Mouse (Mus musculus): ENCODE measurements around the gene Prss34. TPM values are rescaled to one million over a fixed set of nuclear protein-coding genes. Genes with fewer than 3 reads are reported as not detected.

The Prss34 gene
- polyA plus RNA-seq, 1 experiment from 2014 or later, result not detected

GRCm38 (mm10) chr17:25333943-25334342 is 35.7 kb downstream of the Prss34 start:
- Histone ChIP-seq H3K36me3 (ENCODE audit: control insufficient read depth, insufficient read depth, low read length) (no peaks in the 10 kb centered on the region), H3K9me3 (replicated peaks; ENCODE audit: control insufficient read depth, low read length, poor library complexity, severe bottlenecking) (no peaks in the 10 kb centered on the region), H3K27me3 (ENCODE audit: control insufficient read depth, insufficient read depth, low read depth, low read length) (no peaks in the 10 kb centered on the region), H3K4me2 (ENCODE audit: low read length) (no peak overlapping the region), H3K4me3 (ENCODE audit: low read depth, low read length) (no peak overlapping the region), H3K4me1 (ENCODE audit: control insufficient read depth, insufficient read depth, low read length) (no peaks in the 10 kb centered on the region), H3K27ac (ENCODE audit: low read length) (no peak overlapping the region), H3K9ac (ENCODE audit: low read depth, low read length) (peak overlapping the region; percentile 40; the same call in 1 of the 2 replicates)
- no peak for ATAC-seq
- WGBS, result under 1% methylated on average over 8 of the region's 8 CpGs

GRCm38 (mm10) chr17:25338218-25338617 is 40.0 kb downstream of the Prss34 start:
- H3K9ac ChIP-seq (ENCODE audit: low read depth, low read length), result no peak overlapping the region
- no peaks in the 10 kb centered on the region for H3K36me3 ChIP-seq (ENCODE audit: control insufficient read depth, insufficient read depth, low read length)
- H3K27me3 ChIP-seq (ENCODE audit: control insufficient read depth, insufficient read depth, low read depth, low read length), result no peaks in the 10 kb centered on the region
- no peaks in the 10 kb centered on the region for H3K9me3 ChIP-seq (replicated peaks; ENCODE audit: control insufficient read depth, low read length, poor library complexity, severe bottlenecking)
- no peak overlapping the region for H3K4me3 ChIP-seq (ENCODE audit: low read depth, low read length)
- H3K4me2 ChIP-seq (ENCODE audit: low read length), result no peak overlapping the region
- H3K4me1 ChIP-seq (ENCODE audit: control insufficient read depth, insufficient read depth, low read length), result no peaks in the 10 kb centered on the region
- 91% methylated on average over 4 of the region's 4 CpGs for WGBS
- ATAC-seq, result no peak
- H3K27ac ChIP-seq (ENCODE audit: low read length), result no peak overlapping the region

GRCm38 (mm10) chr17:25340003-25340402 is 41.8 kb downstream of the Prss34 start:
- H3K4me2 ChIP-seq (ENCODE audit: low read length), result no peak overlapping the region
- no peak overlapping the region for H3K27ac ChIP-seq (ENCODE audit: low read length)
- H3K9me3 ChIP-seq (replicated peaks; ENCODE audit: control insufficient read depth, low read length, poor library complexity, severe bottlenecking), result no peaks in the 10 kb centered on the region
- no peaks in the 10 kb centered on the region for H3K4me1 ChIP-seq (ENCODE audit: control insufficient read depth, insufficient read depth, low read length)
- no peaks in the 10 kb centered on the region for H3K36me3 ChIP-seq (ENCODE audit: control insufficient read depth, insufficient read depth, low read length)
- no peak for ATAC-seq
- 91% methylated on average over 6 of the region's 6 CpGs for WGBS
- no peak overlapping the region for H3K4me3 ChIP-seq (ENCODE audit: low read depth, low read length)
- no peaks in the 10 kb centered on the region for H3K27me3 ChIP-seq (ENCODE audit: control insufficient read depth, insufficient read depth, low read depth, low read length)
- H3K9ac ChIP-seq (ENCODE audit: low read depth, low read length), result no peak overlapping the region

- Histone ChIP-seq H3K27me3 (ENCODE audit: control insufficient read depth, insufficient read depth, low read depth, low read length) (no peaks in the 10 kb centered on the region), H3K9ac (ENCODE audit: low read depth, low read length) (no peak overlapping the region), H3K4me1 (ENCODE audit: control insufficient read depth, insufficient read depth, low read length) (no peaks in the 10 kb centered on the region), H3K36me3 (ENCODE audit: control insufficient read depth, insufficient read depth, low read length) (no peaks in the 10 kb centered on the region), H3K9me3 (replicated peaks; ENCODE audit: control insufficient read depth, low read length, poor library complexity, severe bottlenecking) (no peaks in the 10 kb centered on the region), H3K4me2 (ENCODE audit: low read length) (no peak overlapping the region), H3K27ac (ENCODE audit: low read length) (no peak overlapping the region), H3K4me3 (ENCODE audit: low read depth, low read length) (no peak overlapping the region)
- 60% methylated on average over 3 of the region's 3 CpGs for WGBS
- ATAC-seq, result no peak
These were observed 43.3 kb downstream of the Prss34 start for GRCm38 (mm10) chr17:25341490-25341889.

- Histone ChIP-seq H3K9me3 (replicated peaks; ENCODE audit: control insufficient read depth, low read length, poor library complexity, severe bottlenecking) (no peaks in the 10 kb centered on the region), H3K9ac (ENCODE audit: low read depth, low read length) (no peak within 1 kb of the TSS), H3K27ac (ENCODE audit: low read length) (no peak within 1 kb of the TSS), H3K4me3 (ENCODE audit: low read depth, low read length) (no peak within 1 kb of the TSS), H3K4me1 (ENCODE audit: control insufficient read depth, insufficient read depth, low read length) (no peaks in the 10 kb centered on the region), H3K36me3 (ENCODE audit: control insufficient read depth, insufficient read depth, low read length) (no peaks in the 10 kb centered on the region), H3K4me2 (ENCODE audit: low read length) (no peak within 1 kb of the TSS), H3K27me3 (ENCODE audit: control insufficient read depth, insufficient read depth, low read depth, low read length) (no peaks in the 10 kb centered on the region)
- no peak for ATAC-seq
- WGBS, result 99% methylated on average over 4 of the region's 4 CpGs
These were observed 47.3 kb downstream of the Prss34 start, which contains the start of gene Tpsab1 for GRCm38 (mm10) chr17:25345462-25345861. TSS of gene Tpsab1 (minus strand) at chr17:25345562.

Other genes with a start within 250 kb of the Prss34 start
- 10.3 and 11.1 TPM in 2 replicates for gene Tmem204, start 214.8 kb upstream of the Prss34 start, polyA plus RNA-seq (2015; fragmentation: Nextera tagmentation; extraction: Ambion mirVana)
- 51.9 and 53.4 TPM in 2 replicates for gene Telo2, start 182.4 kb upstream of the Prss34 start, polyA plus RNA-seq (2015; fragmentation: Nextera tagmentation; extraction: Ambion mirVana)
- 0.38 TPM in 1 of 2 replicates, not detected in the other for gene Ptx4, start 177.6 kb upstream of the Prss34 start, polyA plus RNA-seq (2015; fragmentation: Nextera tagmentation; extraction: Ambion mirVana)
- gene Clcn7, start 165.0 kb upstream of the Prss34 start, polyA plus RNA-seq (2015; fragmentation: Nextera tagmentation; extraction: Ambion mirVana), result 33.6 and 36.1 TPM in 2 replicates
- gene Ccdc154, start 135.9 kb upstream of the Prss34 start, polyA plus RNA-seq (2015; fragmentation: Nextera tagmentation; extraction: Ambion mirVana), result not detected in 2 replicates
- gene Gm38655, start 122.9 kb upstream of the Prss34 start, polyA plus RNA-seq (2015; fragmentation: Nextera tagmentation; extraction: Ambion mirVana), result not detected in 2 replicates
- 33.7 and 33.8 TPM in 2 replicates for gene BC003965, start 113.8 kb upstream of the Prss34 start, polyA plus RNA-seq (2015; fragmentation: Nextera tagmentation; extraction: Ambion mirVana)
- gene Unkl, start 110.0 kb upstream of the Prss34 start, polyA plus RNA-seq (2015; fragmentation: Nextera tagmentation; extraction: Ambion mirVana), result 18.3 and 19.2 TPM in 2 replicates
- 99.8 and 114 TPM in 2 replicates for gene Gnptg, start 58.3 kb upstream of the Prss34 start, polyA plus RNA-seq (2015; fragmentation: Nextera tagmentation; extraction: Ambion mirVana)
- 57.4 and 61.2 TPM in 2 replicates for gene Tsr3, start 58.2 kb upstream of the Prss34 start, polyA plus RNA-seq (2015; fragmentation: Nextera tagmentation; extraction: Ambion mirVana)
- 30.2 and 38.1 TPM in 2 replicates for gene Baiap3, start 42.0 kb upstream of the Prss34 start, polyA plus RNA-seq (2015; fragmentation: Nextera tagmentation; extraction: Ambion mirVana)
- 489 and 542 TPM in 2 replicates for gene Ube2i, start 23.8 kb upstream of the Prss34 start, polyA plus RNA-seq (2015; fragmentation: Nextera tagmentation; extraction: Ambion mirVana)
- gene Prss28, start 10.3 kb downstream of the Prss34 start, polyA plus RNA-seq (2015; fragmentation: Nextera tagmentation; extraction: Ambion mirVana), result not detected in 2 replicates
- gene Prss29, start 20.3 kb downstream of the Prss34 start, polyA plus RNA-seq (2015; fragmentation: Nextera tagmentation; extraction: Ambion mirVana), result not detected in 2 replicates
- not detected in 2 replicates for gene Tpsab1, start 47.2 kb downstream of the Prss34 start, polyA plus RNA-seq (2015; fragmentation: Nextera tagmentation; extraction: Ambion mirVana)
- gene Tpsb2, start 67.9 kb downstream of the Prss34 start, polyA plus RNA-seq (2015; fragmentation: Nextera tagmentation; extraction: Ambion mirVana), result 0.23 TPM in 1 of 2 replicates, not detected in the other
- gene Tpsg1, start 70.9 kb downstream of the Prss34 start, polyA plus RNA-seq (2015; fragmentation: Nextera tagmentation; extraction: Ambion mirVana), result 0.29 and 0.88 TPM in 2 replicates
- gene Cacna1h, start 135.4 kb downstream of the Prss34 start, polyA plus RNA-seq (2015; fragmentation: Nextera tagmentation; extraction: Ambion mirVana), result 10.0 and 11.5 TPM in 2 replicates
- 1.5 TPM in 2 replicates for gene Tekt4, start 156.2 kb downstream of the Prss34 start, polyA plus RNA-seq (2015; fragmentation: Nextera tagmentation; extraction: Ambion mirVana)
- 0.88 and 1.4 TPM in 2 replicates for gene Sstr5, start 198.9 kb downstream of the Prss34 start, polyA plus RNA-seq (2015; fragmentation: Nextera tagmentation; extraction: Ambion mirVana)

Measured in midbrain, embryonic 16.5 days (tissue).